Mouse (Mus musculus): ENCODE data around the gene Rtn1. TPM values are rescaled to one million over a fixed set of nuclear protein-coding genes. Genes with fewer than 3 reads are reported as not detected.
A peak's percentile ranks its signal among the peaks of the same experiment; 100 is the strongest.

Rtn1 gene
- polyA plus RNA-seq, 1 experiment: 5.6 TPM

DNA sequence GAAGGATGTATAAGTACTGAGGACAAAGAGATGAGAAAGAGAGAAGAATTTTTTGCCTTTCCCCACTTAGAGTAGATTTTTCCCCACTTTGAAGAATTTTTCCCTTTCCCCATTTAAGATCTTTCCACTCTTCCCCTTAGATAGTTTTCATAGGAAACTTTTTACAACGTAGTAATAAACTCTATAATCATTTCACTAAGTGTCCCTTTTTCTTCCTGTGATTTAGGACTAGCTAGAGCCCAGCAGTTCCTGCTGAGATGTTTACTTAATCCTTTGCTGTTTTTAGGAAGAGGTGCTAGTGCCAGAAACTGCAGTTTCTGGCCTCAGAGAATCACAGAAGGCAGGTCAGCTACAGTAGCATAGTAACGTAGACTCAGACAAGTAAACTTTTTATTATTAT lies 116.3 kb downstream of the Rtn1 start:
- TF ChIP-seq CTCF (conservative IDR thresholded peaks at IDR 0.05; ENCODE audit: insufficient read depth, insufficient read length, low read depth, low read length) (no peak), POLR2A (IDR thresholded peaks at IDR 0.05; ENCODE audit: low read depth, low read length) (no peak)
- 53% methylated on average over 2 of the region's 2 CpGs for WGBS
- no peak for DNase-seq
- H3K27ac ChIP-seq (ENCODE audit: insufficient read depth, low read depth, low read length): no peak overlapping the region
- no peaks in the 10 kb centered on the region for H3K4me1 ChIP-seq (ENCODE audit: control insufficient read depth, insufficient read depth, low read length)
- H3K36me3 ChIP-seq (ENCODE audit: control insufficient read depth, insufficient read depth, low read length): no peaks in the 10 kb centered on the region
- no peaks in the 10 kb centered on the region for H3K27me3 ChIP-seq (replicated peaks; ENCODE audit: control insufficient read depth, insufficient read depth, low read length)
- no peak overlapping the region for H3K4me3 ChIP-seq (ENCODE audit: insufficient read depth, low read depth, low read length)

DNA sequence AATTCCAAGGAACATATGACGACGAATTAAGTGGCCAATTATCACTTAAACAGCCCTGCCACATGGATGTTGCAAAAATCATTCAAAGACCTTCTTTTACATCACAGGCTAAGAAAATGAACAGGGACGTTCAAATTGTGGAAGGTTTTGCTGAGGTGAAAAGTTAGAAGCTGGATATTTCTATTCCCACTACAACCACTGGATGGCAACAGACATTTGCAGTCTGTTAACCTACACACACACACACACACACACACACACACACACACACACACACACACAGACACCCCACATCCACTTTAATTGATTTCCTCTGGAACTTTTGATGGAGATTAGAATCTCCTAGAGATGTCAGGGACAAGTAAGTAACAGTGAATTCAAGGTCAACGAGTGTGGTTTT lies 117.6 kb downstream of the Rtn1 start:
- Histone ChIP-seq H3K27ac (ENCODE audit: insufficient read depth, low read depth, low read length) (no peak overlapping the region), H3K27me3 (replicated peaks; ENCODE audit: control insufficient read depth, insufficient read depth, low read length) (no peaks in the 10 kb centered on the region), H3K36me3 (ENCODE audit: control insufficient read depth, insufficient read depth, low read length) (no peaks in the 10 kb centered on the region), H3K4me1 (ENCODE audit: control insufficient read depth, insufficient read depth, low read length) (no peaks in the 10 kb centered on the region), H3K4me3 (ENCODE audit: insufficient read depth, low read depth, low read length) (no peak overlapping the region)
- TF ChIP-seq POLR2A (IDR thresholded peaks at IDR 0.05; ENCODE audit: low read depth, low read length): no peak
- no peak for TF ChIP-seq CTCF (conservative IDR thresholded peaks at IDR 0.05; ENCODE audit: insufficient read depth, insufficient read length, low read depth, low read length)
- 92% methylated on average over 4 of the region's 4 CpGs for WGBS
- no peak for DNase-seq

DNA sequence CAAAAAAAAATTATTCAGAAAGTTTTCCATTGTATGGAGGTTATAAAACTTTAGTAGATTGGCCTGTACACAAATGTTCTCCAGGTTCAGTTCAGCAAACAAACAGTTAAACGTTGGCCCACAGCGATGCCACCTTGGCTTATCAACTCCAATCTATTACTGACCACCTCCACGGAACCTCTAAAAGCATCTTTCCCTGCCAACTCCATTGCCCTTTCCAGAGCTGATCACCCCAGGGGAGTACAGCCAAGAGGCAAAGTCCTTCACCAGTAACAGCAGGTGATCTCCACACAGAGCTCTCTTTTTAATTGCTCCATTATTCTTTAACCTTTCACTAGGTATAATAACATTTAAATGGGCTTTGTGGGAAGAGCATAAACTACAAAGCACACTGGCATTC lies 120.6 kb downstream of the Rtn1 start:
- peak; percentile 73 for DNase-seq
- Histone ChIP-seq H3K27ac (ENCODE audit: insufficient read depth, low read depth, low read length) (no peak overlapping the region), H3K4me3 (ENCODE audit: insufficient read depth, low read depth, low read length) (no peak overlapping the region), H3K36me3 (ENCODE audit: control insufficient read depth, insufficient read depth, low read length) (no peaks in the 10 kb centered on the region), H3K27me3 (replicated peaks; ENCODE audit: control insufficient read depth, insufficient read depth, low read length) (no peaks in the 10 kb centered on the region), H3K4me1 (ENCODE audit: control insufficient read depth, insufficient read depth, low read length) (no peaks in the 10 kb centered on the region)
- TF ChIP-seq POLR2A (IDR thresholded peaks at IDR 0.05; ENCODE audit: low read depth, low read length) (no peak), CTCF (conservative IDR thresholded peaks at IDR 0.05; ENCODE audit: insufficient read depth, insufficient read length, low read depth, low read length) (no peak)
- 38% methylated on average over 3 of the region's 3 CpGs for WGBS

DNA sequence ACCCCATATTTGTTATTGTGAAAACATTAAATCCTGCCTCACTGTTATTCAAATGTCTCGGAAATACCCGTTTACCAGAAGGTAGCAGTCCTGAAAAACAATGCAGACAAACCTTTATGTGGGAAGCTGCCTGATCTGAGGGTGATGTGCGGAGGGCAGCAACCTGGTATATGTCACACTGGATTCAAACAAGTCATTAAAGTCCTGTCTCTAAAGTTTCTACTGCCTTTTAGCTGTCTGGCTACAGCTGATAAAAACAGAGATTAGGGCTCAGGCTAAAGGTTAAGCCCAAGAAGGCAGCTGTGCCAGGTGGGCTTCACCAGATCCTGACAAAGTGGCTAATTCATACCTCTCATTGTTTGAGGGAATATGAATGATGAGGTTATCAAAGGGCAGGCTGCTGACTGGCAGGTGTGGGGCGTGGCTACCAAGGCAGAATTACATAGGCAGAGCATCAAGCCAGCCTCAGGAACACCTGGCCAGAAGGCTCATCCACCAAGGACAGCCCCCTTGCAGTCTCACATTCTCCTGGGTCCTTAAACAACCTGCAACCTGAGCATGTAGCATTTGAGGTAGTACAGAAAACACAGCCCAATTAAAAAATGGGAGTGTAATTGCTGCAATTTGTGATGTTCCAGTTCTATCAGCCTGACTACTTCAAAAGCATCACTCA lies 121.4 kb downstream of the Rtn1 start:
- Histone ChIP-seq H3K27ac (ENCODE audit: insufficient read depth, low read depth, low read length) (no peak overlapping the region), H3K36me3 (ENCODE audit: control insufficient read depth, insufficient read depth, low read length) (no peaks in the 10 kb centered on the region), H3K27me3 (replicated peaks; ENCODE audit: control insufficient read depth, insufficient read depth, low read length) (no peaks in the 10 kb centered on the region), H3K4me3 (ENCODE audit: insufficient read depth, low read depth, low read length) (no peak overlapping the region), H3K4me1 (ENCODE audit: control insufficient read depth, insufficient read depth, low read length) (no peaks in the 10 kb centered on the region)
- no peak for DNase-seq
- 85% methylated on average over 4 of the region's 4 CpGs for WGBS
- TF ChIP-seq POLR2A (IDR thresholded peaks at IDR 0.05; ENCODE audit: low read depth, low read length): no peak
- no peak for TF ChIP-seq CTCF (conservative IDR thresholded peaks at IDR 0.05; ENCODE audit: insufficient read depth, insufficient read length, low read depth, low read length)

DNA sequence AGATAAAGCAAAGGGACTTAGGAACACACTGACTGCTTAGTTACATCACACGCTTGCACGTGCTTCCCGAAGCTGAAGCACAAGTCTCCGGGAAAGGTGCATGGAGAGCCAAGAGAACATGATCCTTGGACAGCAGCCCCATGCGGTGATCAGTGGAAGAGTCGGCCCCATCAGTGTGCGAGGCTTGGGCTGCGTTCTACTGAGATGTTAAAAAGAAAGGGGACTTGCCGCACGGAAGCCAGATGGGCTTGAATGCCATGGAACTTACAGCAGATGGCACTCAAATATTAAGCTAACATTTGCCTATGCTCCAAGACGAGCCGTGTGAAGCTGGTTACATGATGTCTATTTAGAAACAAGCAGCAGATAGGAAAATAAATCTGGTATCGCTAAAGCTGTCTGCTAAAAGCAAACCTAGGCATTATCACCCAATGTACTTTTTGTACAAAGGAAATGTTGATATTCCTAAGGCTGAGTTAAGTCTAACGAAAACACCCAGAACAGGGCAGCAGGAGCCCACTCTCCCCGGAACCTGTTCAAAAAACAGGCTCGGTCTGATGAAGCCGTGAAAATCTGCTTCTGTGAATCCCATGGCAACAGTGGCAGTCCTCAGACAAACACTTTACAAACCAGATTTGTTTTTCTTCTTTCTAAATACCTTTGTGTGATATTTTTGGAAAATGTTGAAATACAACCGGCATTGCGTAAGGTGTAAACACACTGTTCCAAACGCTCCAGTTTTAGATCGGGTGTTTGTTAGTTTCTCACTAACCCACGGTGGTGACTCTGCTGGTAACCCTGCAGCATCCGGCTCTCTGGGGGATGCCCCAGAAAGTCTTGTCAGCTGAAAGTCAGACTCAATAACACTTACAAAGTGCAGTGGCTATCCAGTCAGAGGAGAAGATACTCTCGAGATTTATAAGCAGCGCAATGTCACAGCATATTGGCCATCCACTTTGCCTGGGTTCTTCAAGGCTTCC lies 123.2 kb downstream of the Rtn1 start:
- Histone ChIP-seq H3K4me3 (ENCODE audit: insufficient read depth, low read depth, low read length) (no peak overlapping the region), H3K36me3 (ENCODE audit: control insufficient read depth, insufficient read depth, low read length) (no peaks in the 10 kb centered on the region), H3K4me1 (ENCODE audit: control insufficient read depth, insufficient read depth, low read length) (no peaks in the 10 kb centered on the region), H3K27me3 (replicated peaks; ENCODE audit: control insufficient read depth, insufficient read depth, low read length) (no peaks in the 10 kb centered on the region), H3K27ac (ENCODE audit: insufficient read depth, low read depth, low read length) (no peak overlapping the region)
- TF ChIP-seq POLR2A (IDR thresholded peaks at IDR 0.05; ENCODE audit: low read depth, low read length) (no peak), CTCF (conservative IDR thresholded peaks at IDR 0.05; ENCODE audit: insufficient read depth, insufficient read length, low read depth, low read length) (no peak; the same call in 1 of the 2 replicates)
- WGBS: 80% methylated on average over 25 of the region's 25 CpGs
- no peak for DNase-seq

DNA sequence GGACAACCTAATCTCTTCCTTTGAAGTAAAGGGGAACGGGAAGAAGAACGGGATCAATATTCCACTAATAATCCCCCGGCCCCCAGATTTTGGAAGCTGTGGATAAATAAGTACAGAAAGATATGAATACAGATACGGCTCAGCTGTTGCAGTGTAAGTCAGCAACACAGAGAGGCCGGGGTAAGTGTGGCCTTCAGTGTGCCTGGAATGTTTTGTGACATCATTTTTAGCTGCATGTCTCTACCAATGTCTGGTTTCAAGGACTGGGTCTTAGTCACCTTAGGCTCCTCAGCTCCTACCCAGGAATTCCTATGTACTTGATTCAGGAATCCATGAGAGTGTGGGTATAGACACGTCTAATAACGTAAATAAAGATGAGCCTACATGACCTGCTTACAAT lies 124.3 kb downstream of the Rtn1 start:
- Histone ChIP-seq H3K4me1 (ENCODE audit: control insufficient read depth, insufficient read depth, low read length) (no peaks in the 10 kb centered on the region), H3K27ac (ENCODE audit: insufficient read depth, low read depth, low read length) (no peak overlapping the region), H3K36me3 (ENCODE audit: control insufficient read depth, insufficient read depth, low read length) (no peaks in the 10 kb centered on the region), H3K27me3 (replicated peaks; ENCODE audit: control insufficient read depth, insufficient read depth, low read length) (no peaks in the 10 kb centered on the region), H3K4me3 (ENCODE audit: insufficient read depth, low read depth, low read length) (no peak overlapping the region)
- DNase-seq: no peak
- WGBS: 90% methylated on average over 7 of the region's 7 CpGs
- TF ChIP-seq CTCF (conservative IDR thresholded peaks at IDR 0.05; ENCODE audit: insufficient read depth, insufficient read length, low read depth, low read length): no peak
- no peak for TF ChIP-seq POLR2A (IDR thresholded peaks at IDR 0.05; ENCODE audit: low read depth, low read length)

All from kidney, adult 2 months (tissue).